Mouse (Mus musculus): Measurements from ENCODE around the gene Rnf157. TPM values are rescaled to one million over a fixed set of nuclear protein-coding genes. Genes with fewer than 3 reads are reported as not detected.
A peak's percentile ranks its signal among the peaks of the same experiment; 100 is the strongest.
"Not testable (repeated sequence)": the region's sequence is repeated elsewhere in the genome, so short reads cannot be mapped to it uniquely, and the experiment has no call there.

The Rnf157 gene
- polyA plus RNA-seq, 1 experiment, result 180 TPM

- DNase-seq (ENCODE audit: extremely low spot score in 1 of 2, low spot score in 1 of 2), result peak in 1 of 2 experiments; percentile 16
Observed at GRCm38 (mm10) chr11:116387086-116388071, 25.5 kb downstream of the Rnf157 start.

GRCm38 (mm10) chr11:116385999-116386398 lies 26.8 kb downstream of the Rnf157 start:
- DNase-seq (ENCODE audit: extremely low spot score in 1 of 2, low spot score in 1 of 2), result no peak

GRCm38 (mm10) chr11:116384171-116384570 lies 28.7 kb downstream of the Rnf157 start:
- no peak for DNase-seq (ENCODE audit: extremely low spot score in 1 of 2, low spot score in 1 of 2)

- not testable (repeated sequence) for DNase-seq (ENCODE audit: extremely low spot score in 1 of 2, low spot score in 1 of 2)
Observed at GRCm38 (mm10) chr11:116383070-116383469, 29.8 kb downstream of the Rnf157 start.

- DNase-seq (ENCODE audit: extremely low spot score in 1 of 2, low spot score in 1 of 2), result no peak
Observed at GRCm38 (mm10) chr11:116380767-116381166, 32.1 kb downstream of the Rnf157 start.

GRCm38 (mm10) chr11:116379530-116379929 lies 33.3 kb downstream of the Rnf157 start:
- no peak for DNase-seq (ENCODE audit: extremely low spot score in 1 of 2, low spot score in 1 of 2)

GRCm38 (mm10) chr11:116376945-116377661 lies 35.7 kb downstream of the Rnf157 start:
- DNase-seq (ENCODE audit: extremely low spot score in 1 of 2, low spot score in 1 of 2), result no peak

- no peak for DNase-seq (ENCODE audit: extremely low spot score in 1 of 2, low spot score in 1 of 2)
Observed at GRCm38 (mm10) chr11:116371894-116372450, 40.9 kb downstream of the Rnf157 start.

GRCm38 (mm10) chr11:116369633-116370032 lies 43.2 kb downstream of the Rnf157 start:
- DNase-seq (ENCODE audit: extremely low spot score in 1 of 2, low spot score in 1 of 2), result no peak

- no peak for DNase-seq (ENCODE audit: extremely low spot score in 1 of 2, low spot score in 1 of 2)
Observed at GRCm38 (mm10) chr11:116369051-116369450, 43.8 kb downstream of the Rnf157 start.

- peak; percentile 46 to 88 for DNase-seq (ENCODE audit: extremely low spot score in 1 of 2, low spot score in 1 of 2)
Observed at GRCm38 (mm10) chr11:116368116-116368515, 44.7 kb downstream of the Rnf157 start.

- DNase-seq (ENCODE audit: extremely low spot score in 1 of 2, low spot score in 1 of 2), result no peak
Observed at GRCm38 (mm10) chr11:116366647-116367046, 46.2 kb downstream of the Rnf157 start.

GRCm38 (mm10) chr11:116366124-116366523 lies 46.7 kb downstream of the Rnf157 start:
- no peak for DNase-seq (ENCODE audit: extremely low spot score in 1 of 2, low spot score in 1 of 2)

- no peak for DNase-seq (ENCODE audit: extremely low spot score in 1 of 2, low spot score in 1 of 2)
Observed at GRCm38 (mm10) chr11:116365432-116365831, 47.4 kb downstream of the Rnf157 start.

- no peak for DNase-seq (ENCODE audit: extremely low spot score in 1 of 2, low spot score in 1 of 2)
Observed at GRCm38 (mm10) chr11:116362015-116362414, 50.8 kb downstream of the Rnf157 start.

GRCm38 (mm10) chr11:116360915-116361314 lies 51.9 kb downstream of the Rnf157 start:
- not testable (repeated sequence) for DNase-seq (ENCODE audit: extremely low spot score in 1 of 2, low spot score in 1 of 2)

- no peak for DNase-seq (ENCODE audit: extremely low spot score in 1 of 2, low spot score in 1 of 2)
Observed at GRCm38 (mm10) chr11:116359652-116360051, 53.2 kb downstream of the Rnf157 start.

GRCm38 (mm10) chr11:116358926-116359637 lies 53.8 kb downstream of the Rnf157 start:
- no peak for DNase-seq (ENCODE audit: extremely low spot score in 1 of 2, low spot score in 1 of 2)

GRCm38 (mm10) chr11:116354521-116354920 lies 58.3 kb downstream of the Rnf157 start:
- DNase-seq (ENCODE audit: extremely low spot score in 1 of 2, low spot score in 1 of 2), result no peak

- no peak for DNase-seq (ENCODE audit: extremely low spot score in 1 of 2, low spot score in 1 of 2)
Observed at GRCm38 (mm10) chr11:116353535-116353934, 59.3 kb downstream of the Rnf157 start.
